ENCODE assay signal across 17 mouse cellular contexts in genomic region chr11:30943522-30943921, GRCm38 (mm10). TPM values are rescaled to one million over a fixed set of nuclear protein-coding genes. Genes with fewer than 3 reads are reported as not detected.
DNase-seq lines count a peak whose midpoint lies in the region; ATAC-seq and TF ChIP-seq lines count a peak whose summit lies in the region.
"Had no signal": no experiment of that assay in that cellular context is flagged by ENCODE, and none has a peak within 500 bp of the region (broad histone marks: within the 10 kb centered on the region; RNA-seq: fewer than 3 reads in every experiment).

No protein-coding gene starts in this region.

- H3K27me3 ChIP-seq in lung, postnatal 0 days (replicated peaks; ENCODE audit: insufficient read depth, low read length) = no peaks in the 10 kb centered on the region
- H3K27me3 ChIP-seq: limb, embryonic 13.5 days; liver, embryonic 15.5 days had no signal

- TF ChIP-seq EP300 in lung, postnatal 0 days (IDR thresholded peaks at IDR 0.05) = no peak

- H3K9me3 ChIP-seq in lung, postnatal 0 days (ENCODE audit: low read length) = no peaks in the 10 kb centered on the region
- H3K9me3 ChIP-seq: limb, embryonic 13.5 days; liver, embryonic 15.5 days had no signal

- peak; percentile 64 for ATAC-seq in megakaryocyte, adult 5-6 weeks (ENCODE audit: poor library complexity, severe bottlenecking)
- ATAC-seq in lung, postnatal 0 days = no peak

- DNase-seq in layer of hippocampus, adult 11-12 months (ENCODE audit: low spot score) = peak; percentile 16
- no peak for DNase-seq in layer of hippocampus, adult 18-20 months (ENCODE audit: low spot score in 2 of 2)
- DNase-seq in brain, adult 2 months (ENCODE audit: low read depth, low spot score) = peak; percentile 94
- peak; percentile 89 for DNase-seq in cerebellum, adult 9-10 months
- no peak for DNase-seq in embryo, embryonic 10.5 days (ENCODE audit: low spot score)
- no peak for DNase-seq in c-Kit-positive CD71-positive TER-119-positive erythroid progenitor cells, embryonic 14.5 days (ENCODE audit: low spot score)
- no peak for DNase-seq in lung, postnatal 0 days (ENCODE audit: low spot score)
- DNase-seq: heart, adult 18-20 months; kidney, adult 8-10 months; kidney, postnatal 4 days; lung, postnatal 14 days; right cerebral cortex, postnatal 4 days; thymus, adult 2 months had no signal

- H3K36me3 ChIP-seq in lung, postnatal 0 days (ENCODE audit: insufficient read depth, low read length) = peaks cover 35% of the 10 kb centered on the region

- no peaks in the 10 kb centered on the region for H3K4me1 ChIP-seq in lung, postnatal 0 days (ENCODE audit: insufficient read depth, low read depth, low read length)
- H3K4me1 ChIP-seq: limb, embryonic 13.5 days; liver, embryonic 15.5 days had no signal

- no peak overlapping the region for H3K9ac ChIP-seq in lung, postnatal 0 days (replicated peaks; ENCODE audit: low read depth)
- H3K9ac ChIP-seq: limb, embryonic 13.5 days; liver, embryonic 15.5 days had no signal

- WGBS in lung, postnatal 0 days = 93% methylated on average over 2 of the region's 2 CpGs

- no peak for TF ChIP-seq CTCF in lung, postnatal 0 days (IDR thresholded peaks at IDR 0.05)

- H3K4me3 ChIP-seq in lung, postnatal 0 days (ENCODE audit: low read depth, low read length) = no peak overlapping the region
- H3K4me3 ChIP-seq: limb, embryonic 13.5 days; liver, embryonic 15.5 days had no signal

- no peak overlapping the region for H3K4me2 ChIP-seq in lung, postnatal 0 days (replicated peaks; ENCODE audit: low read depth, low read length)
- H3K4me2 ChIP-seq: limb, embryonic 13.5 days; liver, embryonic 15.5 days had no signal

- no peak overlapping the region for H3K27ac ChIP-seq in lung, postnatal 0 days (ENCODE audit: low read length)
- H3K27ac ChIP-seq: limb, embryonic 13.5 days; liver, embryonic 15.5 days had no signal

RNA-seq across cellular contexts. Expression of gene Erlec1, which starts 10.6 kb away (rescaled TPM):
- total RNA-seq in layer of hippocampus, adult 18-20 months (2021) = 10 to 100 TPM; 51.0 to 52.3 TPM
- total RNA-seq in megakaryocyte, adult 5-6 weeks (2015) = 36.9 and 37.6 TPM in 2 replicates
- total RNA-seq in megakaryocyte, adult 5-6 weeks (2017) = 19.6 and 29.1 TPM in 2 replicates
- 10.3 and 12.1 TPM in 2 replicates for polyA plus RNA-seq in lung, postnatal 0 days (2015; fragmentation: Nextera tagmentation; extraction: Ambion mirVana)

RNA-seq across cellular contexts. Expression of gene Chac2, which starts 42.6 kb away (rescaled TPM):
- total RNA-seq in layer of hippocampus, adult 18-20 months (2021) = 10 to 100 TPM; 12.8 to 15.4 TPM
- 6.4 and 8.0 TPM in 2 replicates for total RNA-seq in megakaryocyte, adult 5-6 weeks (2015)
- total RNA-seq in megakaryocyte, adult 5-6 weeks (2017) = 22.8 and 25.3 TPM in 2 replicates
- polyA plus RNA-seq in lung, postnatal 0 days (2015; fragmentation: Nextera tagmentation; extraction: Ambion mirVana) = 12.6 and 14.1 TPM in 2 replicates

RNA-seq across cellular contexts. Expression of gene Asb3, which starts 58.3 kb away (rescaled TPM):
- total RNA-seq in layer of hippocampus, adult 18-20 months (2021) = 10 to 100 TPM; 17.4 to 21.1 TPM
- 14.5 and 16.8 TPM in 2 replicates for total RNA-seq in megakaryocyte, adult 5-6 weeks (2015)
- total RNA-seq in megakaryocyte, adult 5-6 weeks (2017) = 11.3 and 19.1 TPM in 2 replicates
- 17.4 and 19.8 TPM in 2 replicates for polyA plus RNA-seq in lung, postnatal 0 days (2015; fragmentation: Nextera tagmentation; extraction: Ambion mirVana)

RNA-seq across cellular contexts. Expression of gene Gpr75, which starts 58.4 kb away (rescaled TPM):
- 10 to 100 TPM; 12.4 to 14.5 TPM for total RNA-seq in layer of hippocampus, adult 18-20 months (2021)
- total RNA-seq in megakaryocyte, adult 5-6 weeks (2015) = not detected in 2 replicates
- total RNA-seq in megakaryocyte, adult 5-6 weeks (2017) = not detected in 2 replicates
- 0.06 TPM in 1 of 2 replicates, not detected in the other for polyA plus RNA-seq in lung, postnatal 0 days (2015; fragmentation: Nextera tagmentation; extraction: Ambion mirVana)
- total RNA-seq: heart, adult 18-20 months; hematopoietic stem cell, adult 5-6 weeks had no signal

Comparison
In these comparisons a context has a peak if more than half of its experiments do, and no peak if none do; other contexts are left out.
1. DNase-seq: peak in layer of hippocampus, adult 11-12 months (single experiment), brain, adult 2 months (single experiment) and cerebellum, adult 9-10 months (single experiment); none in layer of hippocampus, adult 18-20 months (0 of 2), embryo, embryonic 10.5 days (single experiment), c-Kit-positive CD71-positive TER-119-positive erythroid progenitor cells, embryonic 14.5 days (single experiment) and lung, postnatal 0 days (single experiment).